Mouse (Mus musculus): Measurements from ENCODE around the gene Olfr1390. TPM values are rescaled to one million over a fixed set of nuclear protein-coding genes. Genes with fewer than 3 reads are reported as not detected.

Olfr1390 gene
- polyA plus RNA-seq, 1 experiment from 2014 or later, result not detected

Other genes starting within 250 kb of the Olfr1390 start
- not detected in 2 replicates for gene Olfr1396, start 220.3 kb upstream of the Olfr1390 start, polyA plus RNA-seq (2015; fragmentation: Nextera tagmentation; extraction: Ambion mirVana)
- gene Olfr1395, start 192.9 kb upstream of the Olfr1390 start, polyA plus RNA-seq (2015; fragmentation: Nextera tagmentation; extraction: Ambion mirVana), result not detected in 2 replicates
- not detected in 2 replicates for gene Olfr1394, start 180.8 kb upstream of the Olfr1390 start, polyA plus RNA-seq (2015; fragmentation: Nextera tagmentation; extraction: Ambion mirVana)
- gene Btnl9, start 148.0 kb upstream of the Olfr1390 start, polyA plus RNA-seq (2015; fragmentation: Nextera tagmentation; extraction: Ambion mirVana), result 0.48 and 1.1 TPM in 2 replicates
- gene Zfp62, start 131.9 kb upstream of the Olfr1390 start, polyA plus RNA-seq (2015; fragmentation: Nextera tagmentation; extraction: Ambion mirVana), result 37.6 and 40.3 TPM in 2 replicates
- 65.0 and 69.6 TPM in 2 replicates for gene Mgat1, start 91.0 kb upstream of the Olfr1390 start, polyA plus RNA-seq (2015; fragmentation: Nextera tagmentation; extraction: Ambion mirVana)
- not detected in 2 replicates for gene Olfr1393, start 56.9 kb upstream of the Olfr1390 start, polyA plus RNA-seq (2015; fragmentation: Nextera tagmentation; extraction: Ambion mirVana)
- gene Olfr1392, start 49.9 kb upstream of the Olfr1390 start, polyA plus RNA-seq (2015; fragmentation: Nextera tagmentation; extraction: Ambion mirVana), result not detected in 2 replicates
- not detected in 2 replicates for gene Olfr10, start 30.4 kb upstream of the Olfr1390 start, polyA plus RNA-seq (2015; fragmentation: Nextera tagmentation; extraction: Ambion mirVana)
- gene Olfr1391, start 12.4 kb upstream of the Olfr1390 start, polyA plus RNA-seq (2015; fragmentation: Nextera tagmentation; extraction: Ambion mirVana), result not detected in 2 replicates
- not detected in 2 replicates for gene Olfr1389, start 87.9 kb downstream of the Olfr1390 start, polyA plus RNA-seq (2015; fragmentation: Nextera tagmentation; extraction: Ambion mirVana)
- gene Olfr1388, start 101.4 kb downstream of the Olfr1390 start, polyA plus RNA-seq (2015; fragmentation: Nextera tagmentation; extraction: Ambion mirVana), result 0.06 and 0.10 TPM in 2 replicates
- gene Olfr1387, start 120.2 kb downstream of the Olfr1390 start, polyA plus RNA-seq (2015; fragmentation: Nextera tagmentation; extraction: Ambion mirVana), result not detected in 2 replicates
- gene Olfr1386, start 129.9 kb downstream of the Olfr1390 start, polyA plus RNA-seq (2015; fragmentation: Nextera tagmentation; extraction: Ambion mirVana), result not detected in 2 replicates
- not detected in 2 replicates for gene Olfr1385, start 153.9 kb downstream of the Olfr1390 start, polyA plus RNA-seq (2015; fragmentation: Nextera tagmentation; extraction: Ambion mirVana)
- not detected in 2 replicates for gene Olfr1384, start 171.5 kb downstream of the Olfr1390 start, polyA plus RNA-seq (2015; fragmentation: Nextera tagmentation; extraction: Ambion mirVana)
- gene Olfr1383, start 184.5 kb downstream of the Olfr1390 start, polyA plus RNA-seq (2015; fragmentation: Nextera tagmentation; extraction: Ambion mirVana), result not detected in 2 replicates
- gene Olfr1382, start 193.1 kb downstream of the Olfr1390 start, polyA plus RNA-seq (2015; fragmentation: Nextera tagmentation; extraction: Ambion mirVana), result not detected in 2 replicates
- gene Olfr1381, start 208.3 kb downstream of the Olfr1390 start, polyA plus RNA-seq (2015; fragmentation: Nextera tagmentation; extraction: Ambion mirVana), result not detected in 2 replicates
- gene Olfr1380, start 221.7 kb downstream of the Olfr1390 start, polyA plus RNA-seq (2015; fragmentation: Nextera tagmentation; extraction: Ambion mirVana), result not detected in 2 replicates

All from lung, embryonic 15.5 days (tissue).